8 mouse cellular contexts compared by ENCODE assay signal in genomic region chr1:78197351-78198234, GRCm38 (mm10). TPM values are rescaled to one million over a fixed set of nuclear protein-coding genes. Genes with fewer than 3 reads are reported as not detected.
A peak's percentile ranks its signal among the peaks of the same experiment; 100 is the strongest.
DNase-seq lines count a peak whose midpoint lies in the region; ATAC-seq and TF ChIP-seq lines count a peak whose summit lies in the region.
"Had no signal": no experiment of that assay in that cellular context is flagged by ENCODE, and none has a peak within 500 bp of the region (broad histone marks: within the 10 kb centered on the region; RNA-seq: fewer than 3 reads in every experiment).

No protein-coding gene starts in this region.

- H3K36me3 ChIP-seq in liver, embryonic 11.5 days (ENCODE audit: control insufficient read depth, insufficient read depth, low read length): no peaks in the 10 kb centered on the region
- H3K36me3 ChIP-seq in limb, embryonic 12.5 days: no peaks in the 10 kb centered on the region
- no peaks in the 10 kb centered on the region for H3K36me3 ChIP-seq in small intestine, adult 2 months (ENCODE audit: control insufficient read depth, insufficient read depth, low read length)

- H3K9ac ChIP-seq in liver, embryonic 11.5 days (ENCODE audit: low read depth, low read length): no peak overlapping the region
- H3K9ac ChIP-seq in limb, embryonic 12.5 days (replicated peaks): no peak overlapping the region

- TF ChIP-seq CTCF in embryonic fibroblast, embryonic 13.5 days (IDR thresholded peaks at IDR 0.05; ENCODE audit: borderline replicate concordance, insufficient read depth, low read length): no peak
- no peak for TF ChIP-seq CTCF in small intestine, adult 2 months (IDR thresholded peaks at IDR 0.05; ENCODE audit: extremely low read depth, insufficient read length, insufficient replicate concordance, low read depth, low read length)

- H3K27me3 ChIP-seq in liver, embryonic 11.5 days (replicated peaks; ENCODE audit: control insufficient read depth, insufficient read depth, low read length): peaks cover 99% of the 10 kb centered on the region
- H3K27me3 ChIP-seq in limb, embryonic 12.5 days: peaks cover 95% of the 10 kb centered on the region
- H3K27me3 ChIP-seq in small intestine, adult 2 months (ENCODE audit: control insufficient read depth, insufficient read depth, low read length): peaks cover 87% of the 10 kb centered on the region

- H3K4me3 ChIP-seq in liver, embryonic 11.5 days (ENCODE audit: low read depth, low read length): peak overlapping the region; percentile 33
- peak overlapping the region; percentile 28 for H3K4me3 ChIP-seq in embryonic fibroblast, embryonic 13.5 days (ENCODE audit: insufficient read depth, low read length)
- peak overlapping the region; percentile 36 for H3K4me3 ChIP-seq in limb, embryonic 12.5 days (replicated peaks)
- peak overlapping the region; percentile 34 for H3K4me3 ChIP-seq in small intestine, adult 2 months (ENCODE audit: low read depth, low read length)

- 3% methylated on average over 21 of the region's 21 CpGs for WGBS in liver, embryonic 11.5 days
- WGBS in limb, embryonic 12.5 days: under 1% methylated on average over 21 of the region's 21 CpGs
- 6% methylated on average over 21 of the region's 21 CpGs for WGBS in small intestine, adult 2 months

- TF ChIP-seq POLR2A in embryonic fibroblast, embryonic 13.5 days (IDR thresholded peaks at IDR 0.05; ENCODE audit: low read depth, low read length): no peak
- TF ChIP-seq POLR2A in small intestine, adult 2 months (IDR thresholded peaks at IDR 0.05; ENCODE audit: low read depth, low read length): no peak

- peak overlapping the region; percentile 55 for H3K4me2 ChIP-seq in liver, embryonic 11.5 days
- H3K4me2 ChIP-seq in limb, embryonic 12.5 days: peak overlapping the region; percentile 58

- H3K4me1 ChIP-seq in liver, embryonic 11.5 days (replicated peaks; ENCODE audit: control insufficient read depth, insufficient read depth, low read length): no peaks in the 10 kb centered on the region
- no peaks in the 10 kb centered on the region for H3K4me1 ChIP-seq in embryonic fibroblast, embryonic 13.5 days (ENCODE audit: control insufficient read depth, insufficient read depth, low read length)
- H3K4me1 ChIP-seq in limb, embryonic 12.5 days (replicated peaks): peaks cover 16% of the 10 kb centered on the region
- peaks cover 9% of the 10 kb centered on the region for H3K4me1 ChIP-seq in small intestine, adult 2 months (ENCODE audit: control insufficient read depth, insufficient read depth, insufficient read length, low read length)

- peak; percentile 33 for DNase-seq in liver, embryonic 11.5 days (ENCODE audit: low spot score)
- no peak for DNase-seq in liver
- DNase-seq in adrenal gland, adult 2 months: no peak
- no peak for DNase-seq in adrenal gland, postnatal 25 days

- H3K9me3 ChIP-seq in liver, embryonic 11.5 days (ENCODE audit: control insufficient read depth, low read length): no peaks in the 10 kb centered on the region
- no peaks in the 10 kb centered on the region for H3K9me3 ChIP-seq in limb, embryonic 12.5 days

- no peak for ATAC-seq in liver, embryonic 11.5 days (replicated peaks; ENCODE audit: low FRiP score)
- no peak for ATAC-seq in limb, embryonic 12.5 days (ENCODE audit: insufficient number of reproducible peaks, insufficient read depth, low FRiP score, low TSS enrichment, low read depth)

- H3K27ac ChIP-seq in liver, embryonic 11.5 days (ENCODE audit: low read depth, low read length): no peak overlapping the region
- H3K27ac ChIP-seq in embryonic fibroblast, embryonic 13.5 days (ENCODE audit: insufficient read depth, low read length): no peak overlapping the region
- no peak overlapping the region for H3K27ac ChIP-seq in limb, embryonic 12.5 days
- H3K27ac ChIP-seq in small intestine, adult 2 months (ENCODE audit: insufficient read depth, low read depth, low read length): no peak overlapping the region

RNA-seq across cellular contexts. Expression of gene Pax3, which starts 0.7 kb away (rescaled TPM):
- polyA plus RNA-seq in liver, embryonic 11.5 days (2014; fragmentation: Nextera tagmentation; extraction: Ambion mirVana): 0.44 and 0.55 TPM in 2 replicates
- 2.8 and 6.4 TPM in 2 replicates for polyA plus RNA-seq in embryonic fibroblast, embryonic 13.5 days (2011; ENCODE audit: insufficient read length, low read depth, missing spikeins)
- 1.6 and 1.8 TPM in 2 replicates for polyA plus RNA-seq in limb, embryonic 12.5 days (2016; fragmentation: Nextera tagmentation; extraction: Ambion mirVana)
- not detected in 2 replicates for polyA plus RNA-seq in small intestine, adult 2 months (2012; rRNA removed)
- not detected for total RNA-seq in adrenal gland, adult 2 months (2021)
- not detected in 2 replicates for polyA plus RNA-seq in adrenal gland, adult 2 months (2012; rRNA removed)
- not detected in 2 replicates for total RNA-seq in adrenal gland, postnatal 25 days (2021)
- polyA plus RNA-seq: large intestine, adult 2 months had no signal
